Comparison of ENCODE assay signal across 21 mouse cellular contexts in the genomic region with DNA sequence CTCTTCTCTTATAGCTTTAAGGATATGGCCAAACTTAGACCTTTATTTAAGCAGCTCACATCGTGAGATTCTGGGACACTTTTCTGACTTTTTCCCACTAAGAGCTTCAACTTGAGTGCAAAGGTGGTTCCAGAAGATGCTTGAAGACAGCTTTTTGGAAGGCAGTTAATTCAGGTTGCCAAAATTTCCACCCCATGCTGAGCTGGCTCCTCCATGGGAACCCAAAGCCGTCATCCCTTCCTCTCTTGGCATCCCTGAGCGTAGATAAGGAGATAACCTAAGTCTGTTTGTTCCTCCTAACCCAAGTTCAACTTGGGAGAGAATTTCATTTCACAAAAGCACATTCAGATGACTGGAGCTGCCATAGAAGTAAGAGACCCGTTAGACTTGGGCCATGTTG.
"Had no signal": no experiment of that assay in that cellular context is flagged by ENCODE, and none has a peak within 500 bp of the region (broad histone marks: within the 10 kb centered on the region; RNA-seq: fewer than 3 reads in every experiment).

No protein-coding gene starts in this region.

- ATAC-seq: liver, embryonic 12.5 days; midbrain, embryonic 15.5 days had no signal

- H3K9me3 ChIP-seq: kidney, embryonic 15.5 days; limb, embryonic 10.5 days; limb, embryonic 13.5 days; liver, embryonic 12.5 days; liver, embryonic 15.5 days; midbrain, embryonic 12.5 days; midbrain, embryonic 15.5 days; neural tube, embryonic 12.5 days; neural tube, embryonic 15.5 days; stomach, embryonic 15.5 days had no signal

- H3K4me2 ChIP-seq: kidney, embryonic 15.5 days; limb, embryonic 13.5 days; liver, embryonic 12.5 days; liver, embryonic 15.5 days; midbrain, embryonic 12.5 days; midbrain, embryonic 15.5 days; neural tube, embryonic 12.5 days; neural tube, embryonic 15.5 days; stomach, embryonic 15.5 days had no signal

- H3K27me3 ChIP-seq: kidney, embryonic 15.5 days; liver, embryonic 15.5 days; midbrain, embryonic 15.5 days; neural tube, embryonic 12.5 days; neural tube, embryonic 15.5 days; stomach, embryonic 15.5 days had no signal

- DNase-seq: kidney, postnatal 14 days; layer of hippocampus, adult 9-11 months; liver; lung, adult 2 months; lung, postnatal 14 days; right cerebral cortex, adult 18-20 months; right cerebral cortex, postnatal 14 days; spleen, adult 18-20 months; thymus, postnatal 25 days had no signal

- H3K36me3 ChIP-seq: kidney, embryonic 15.5 days; limb, embryonic 10.5 days; limb, embryonic 13.5 days; liver, embryonic 12.5 days; liver, embryonic 15.5 days; midbrain, embryonic 12.5 days; midbrain, embryonic 15.5 days; neural tube, embryonic 12.5 days; neural tube, embryonic 15.5 days; stomach, embryonic 15.5 days had no signal

- H3K4me1 ChIP-seq: liver, embryonic 12.5 days; liver, embryonic 15.5 days; midbrain, embryonic 15.5 days; neural tube, embryonic 15.5 days; stomach, embryonic 15.5 days had no signal

- H3K27ac ChIP-seq: layer of hippocampus, adult 2 months; limb, embryonic 10.5 days; limb, embryonic 13.5 days; liver, embryonic 12.5 days; liver, embryonic 15.5 days; macrophage; midbrain, embryonic 12.5 days; midbrain, embryonic 15.5 days; neural tube, embryonic 12.5 days; neural tube, embryonic 15.5 days; stomach, embryonic 15.5 days had no signal

- H3K9ac ChIP-seq: kidney, embryonic 15.5 days; limb, embryonic 13.5 days; liver, embryonic 12.5 days; liver, embryonic 15.5 days; midbrain, embryonic 12.5 days; midbrain, embryonic 15.5 days; neural tube, embryonic 12.5 days; neural tube, embryonic 15.5 days; stomach, embryonic 15.5 days had no signal

- H3K4me3 ChIP-seq: kidney, embryonic 15.5 days; layer of hippocampus, adult 2 months; limb, embryonic 10.5 days; limb, embryonic 13.5 days; liver, embryonic 12.5 days; liver, embryonic 15.5 days; midbrain, embryonic 12.5 days; midbrain, embryonic 15.5 days; neural tube, embryonic 12.5 days; neural tube, embryonic 15.5 days; stomach, embryonic 15.5 days had no signal
